Mouse (Mus musculus): ENCODE measurements around the gene Bach1. TPM values are rescaled to one million over a fixed set of nuclear protein-coding genes. Genes with fewer than 3 reads are reported as not detected.
"Not testable (repeated sequence)": the region's sequence is repeated elsewhere in the genome, so short reads cannot be mapped to it uniquely, and the experiment has no call there.

Bach1 gene
- polyA plus RNA-seq, 1 experiment from 2014 or later: 9.6 TPM

GRCm38 (mm10) chr16:87688823-87689222 lies 9.9 kb upstream of the Bach1 start:
- H3K9me3 ChIP-seq (replicated peaks; ENCODE audit: control insufficient read depth, low read length); H3K4me3 ChIP-seq (replicated peaks; ENCODE audit: low read length); H3K4me2 ChIP-seq (ENCODE audit: low read depth, low read length); H3K9ac ChIP-seq (ENCODE audit: low read length); H3K27me3 ChIP-seq (ENCODE audit: control insufficient read depth, insufficient read depth, low read length); ATAC-seq (ENCODE audit: insufficient read depth, low FRiP score); H3K4me1 ChIP-seq (ENCODE audit: control insufficient read depth, insufficient read depth, low read length); H3K36me3 ChIP-seq (ENCODE audit: control insufficient read depth, insufficient read depth, low read length): not testable (repeated sequence)
- H3K27ac ChIP-seq (ENCODE audit: low read length): peak overlapping the region; percentile 17; the same call in 1 of the 2 replicates
- 61% methylated on average over 7 of the region's 7 CpGs for WGBS

DNA sequence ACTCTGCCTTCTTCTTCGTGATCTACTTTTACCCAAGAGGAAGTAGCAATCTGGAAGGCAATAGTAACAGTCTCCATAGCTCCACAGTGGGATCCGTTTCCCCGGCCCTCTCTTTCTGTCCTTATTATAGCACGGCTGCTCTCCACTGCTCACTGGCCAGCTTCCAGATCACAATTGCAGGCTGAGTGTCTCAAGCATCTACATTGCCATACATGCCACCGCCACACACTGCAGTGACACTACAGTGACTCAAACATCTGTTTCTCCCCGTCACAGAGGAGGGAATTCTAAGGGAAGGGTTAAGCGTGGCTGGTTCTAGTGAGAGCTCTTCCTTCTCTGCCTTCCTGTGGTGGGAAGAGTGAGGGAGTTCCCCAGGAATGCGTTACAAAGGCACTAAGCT lies 9.5 kb upstream of the Bach1 start:
- Histone ChIP-seq H3K9ac (ENCODE audit: low read length) (no peak overlapping the region), H3K27ac (ENCODE audit: low read length) (peak overlapping the region; percentile 17; the same call in 1 of the 2 replicates), H3K4me1 (ENCODE audit: control insufficient read depth, insufficient read depth, low read length) (no peaks in the 10 kb centered on the region), H3K4me2 (ENCODE audit: low read depth, low read length) (no peak overlapping the region), H3K27me3 (ENCODE audit: control insufficient read depth, insufficient read depth, low read length) (no peaks in the 10 kb centered on the region), H3K4me3 (replicated peaks; ENCODE audit: low read length) (no peak overlapping the region), H3K9me3 (replicated peaks; ENCODE audit: control insufficient read depth, low read length) (no peaks in the 10 kb centered on the region), H3K36me3 (ENCODE audit: control insufficient read depth, insufficient read depth, low read length) (no peaks in the 10 kb centered on the region)
- ATAC-seq (ENCODE audit: insufficient read depth, low FRiP score): no peak
- 56% methylated on average over 8 of the region's 8 CpGs for WGBS

GRCm38 (mm10) chr16:87690506-87690905 lies 8.2 kb upstream of the Bach1 start:
- WGBS: 85% methylated on average over 4 of the region's 4 CpGs
- Histone ChIP-seq H3K9me3 (replicated peaks; ENCODE audit: control insufficient read depth, low read length) (no peaks in the 10 kb centered on the region), H3K27me3 (ENCODE audit: control insufficient read depth, insufficient read depth, low read length) (no peaks in the 10 kb centered on the region), H3K4me2 (ENCODE audit: low read depth, low read length) (no peak overlapping the region), H3K36me3 (ENCODE audit: control insufficient read depth, insufficient read depth, low read length) (no peaks in the 10 kb centered on the region), H3K27ac (ENCODE audit: low read length) (no peak overlapping the region), H3K4me1 (ENCODE audit: control insufficient read depth, insufficient read depth, low read length) (no peaks in the 10 kb centered on the region), H3K4me3 (replicated peaks; ENCODE audit: low read length) (no peak overlapping the region), H3K9ac (ENCODE audit: low read length) (no peak overlapping the region)
- ATAC-seq (ENCODE audit: insufficient read depth, low FRiP score): no peak

DNA sequence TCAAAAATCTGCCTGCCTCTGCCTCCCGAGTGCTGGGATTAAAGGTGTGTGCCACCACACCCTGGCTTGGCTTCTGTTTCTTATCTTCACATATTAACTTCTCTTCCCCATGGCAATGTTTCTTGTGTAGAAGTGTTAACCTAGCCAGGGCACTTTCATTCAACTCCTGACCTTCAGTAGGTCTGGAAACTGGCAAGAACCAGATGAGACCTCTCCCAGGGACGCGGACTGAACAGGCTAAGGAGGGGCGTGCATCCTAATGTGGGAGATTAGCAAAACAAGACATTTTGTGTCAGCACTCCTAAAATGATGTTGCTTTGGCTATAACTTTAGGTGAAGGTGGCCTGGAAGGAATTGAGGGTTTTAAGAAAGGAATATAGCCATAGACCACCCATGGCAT lies 7.6 kb upstream of the Bach1 start:
- Histone ChIP-seq H3K27ac (ENCODE audit: low read length) (no peak overlapping the region), H3K27me3 (ENCODE audit: control insufficient read depth, insufficient read depth, low read length) (no peaks in the 10 kb centered on the region), H3K9ac (ENCODE audit: low read length) (no peak overlapping the region), H3K36me3 (ENCODE audit: control insufficient read depth, insufficient read depth, low read length) (no peaks in the 10 kb centered on the region), H3K4me3 (replicated peaks; ENCODE audit: low read length) (no peak overlapping the region), H3K4me2 (ENCODE audit: low read depth, low read length) (no peak overlapping the region), H3K4me1 (ENCODE audit: control insufficient read depth, insufficient read depth, low read length) (no peaks in the 10 kb centered on the region), H3K9me3 (replicated peaks; ENCODE audit: control insufficient read depth, low read length) (no peaks in the 10 kb centered on the region)
- WGBS: 88% methylated on average over 4 of the region's 4 CpGs
- ATAC-seq (ENCODE audit: insufficient read depth, low FRiP score): no peak

GRCm38 (mm10) chr16:87692591-87692990 lies 6.2 kb upstream of the Bach1 start:
- no peaks in the 10 kb centered on the region for H3K36me3 ChIP-seq (ENCODE audit: control insufficient read depth, insufficient read depth, low read length)
- no peaks in the 10 kb centered on the region for H3K27me3 ChIP-seq (ENCODE audit: control insufficient read depth, insufficient read depth, low read length)
- no peaks in the 10 kb centered on the region for H3K9me3 ChIP-seq (replicated peaks; ENCODE audit: control insufficient read depth, low read length)
- no peak for ATAC-seq (ENCODE audit: insufficient read depth, low FRiP score)
- WGBS: 97% methylated on average over 2 of the region's 2 CpGs
- no peak overlapping the region for H3K4me2 ChIP-seq (ENCODE audit: low read depth, low read length)
- no peak overlapping the region for H3K9ac ChIP-seq (ENCODE audit: low read length)
- H3K4me3 ChIP-seq (replicated peaks; ENCODE audit: low read length): no peak overlapping the region
- no peak overlapping the region for H3K27ac ChIP-seq (ENCODE audit: low read length)
- no peaks in the 10 kb centered on the region for H3K4me1 ChIP-seq (ENCODE audit: control insufficient read depth, insufficient read depth, low read length)

DNA sequence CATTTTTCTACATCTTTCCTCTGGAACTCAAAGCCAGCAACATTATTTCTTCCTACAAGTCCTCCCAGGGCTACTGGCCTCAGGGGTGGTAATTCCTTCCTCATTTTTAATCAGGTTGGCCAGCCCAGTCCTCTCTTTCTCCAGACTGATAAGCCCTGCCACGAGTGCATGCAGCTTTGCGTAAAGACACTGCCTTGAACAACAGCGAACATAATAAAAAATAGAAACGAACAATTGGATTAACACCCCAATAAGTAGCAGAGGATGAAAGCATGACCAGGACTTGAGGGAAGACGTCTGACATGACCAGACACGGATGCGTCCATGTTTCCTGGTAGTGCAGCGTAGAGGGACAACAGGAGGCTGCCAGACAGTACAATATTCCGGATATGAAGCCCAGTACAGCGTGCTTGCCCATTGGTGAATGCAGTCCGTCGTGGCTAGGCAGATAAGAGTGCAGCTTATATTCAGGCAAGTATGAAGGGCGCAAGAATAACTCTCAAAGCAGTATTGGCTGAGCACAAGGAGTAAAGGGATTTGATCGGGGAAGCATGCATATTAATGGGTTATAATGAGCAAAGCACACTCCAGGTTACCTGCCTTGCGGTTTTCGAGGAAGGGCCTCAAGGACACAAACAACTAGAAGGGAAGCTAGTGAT lies 909 bp upstream of the Bach1 start:
- Histone ChIP-seq H3K9me3 (replicated peaks; ENCODE audit: control insufficient read depth, low read length) (no peaks in the 10 kb centered on the region), H3K27me3 (ENCODE audit: control insufficient read depth, insufficient read depth, low read length) (no peaks in the 10 kb centered on the region), H3K4me3 (replicated peaks; ENCODE audit: low read length) (peak overlapping the region; percentile 87), H3K9ac (ENCODE audit: low read length) (peak overlapping the region; percentile 65), H3K4me2 (ENCODE audit: low read depth, low read length) (peak overlapping the region; percentile 74), H3K27ac (ENCODE audit: low read length) (no peak overlapping the region), H3K4me1 (ENCODE audit: control insufficient read depth, insufficient read depth, low read length) (peaks cover 17% of the 10 kb centered on the region), H3K36me3 (ENCODE audit: control insufficient read depth, insufficient read depth, low read length) (no peaks in the 10 kb centered on the region)
- 39% methylated on average over 16 of the region's 16 CpGs for WGBS
- no peak for ATAC-seq (ENCODE audit: insufficient read depth, low FRiP score)

DNA sequence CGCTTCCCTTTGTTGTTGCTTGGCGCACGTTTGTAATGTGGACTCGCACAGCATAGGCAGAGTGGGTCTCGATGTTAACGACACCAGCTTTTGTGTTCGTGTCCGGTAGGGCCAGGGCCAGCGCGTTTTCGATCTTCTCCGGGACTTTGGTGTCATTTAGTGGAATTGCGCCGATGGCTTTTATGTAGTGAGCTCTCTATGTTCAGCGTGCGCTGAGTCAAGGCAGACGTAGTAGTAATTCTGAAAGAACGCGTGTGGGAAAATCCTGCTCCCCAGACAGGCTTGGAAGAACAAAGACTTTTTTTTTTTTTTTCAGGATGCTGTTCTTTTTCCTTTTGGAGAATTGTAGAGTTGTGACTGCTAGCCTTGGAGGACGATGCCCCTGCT lies 554 bp downstream of the Bach1 start:
- WGBS: 0% methylated on average over 20 of the region's 20 CpGs
- Histone ChIP-seq H3K27me3 (ENCODE audit: control insufficient read depth, insufficient read depth, low read length) (no peaks in the 10 kb centered on the region), H3K4me3 (replicated peaks; ENCODE audit: low read length) (peak overlapping the region; percentile 87), H3K27ac (ENCODE audit: low read length) (peak overlapping the region; percentile 95), H3K9ac (ENCODE audit: low read length) (peak overlapping the region; percentile 96), H3K4me1 (ENCODE audit: control insufficient read depth, insufficient read depth, low read length) (peaks cover 17% of the 10 kb centered on the region), H3K9me3 (replicated peaks; ENCODE audit: control insufficient read depth, low read length) (no peaks in the 10 kb centered on the region), H3K36me3 (ENCODE audit: control insufficient read depth, insufficient read depth, low read length) (no peaks in the 10 kb centered on the region), H3K4me2 (ENCODE audit: low read depth, low read length) (peak overlapping the region; percentile 74)
- no peak for ATAC-seq (ENCODE audit: insufficient read depth, low FRiP score)

GRCm38 (mm10) chr16:87699693-87700394 lies 1.1 kb downstream of the Bach1 start:
- H3K9me3 ChIP-seq (replicated peaks; ENCODE audit: control insufficient read depth, low read length): no peaks in the 10 kb centered on the region
- H3K9ac ChIP-seq (ENCODE audit: low read length): peak overlapping the region; percentile 96
- peak; percentile 39; the same call in 1 of the 2 replicates for ATAC-seq (ENCODE audit: insufficient read depth, low FRiP score)
- H3K4me2 ChIP-seq (ENCODE audit: low read depth, low read length): peak overlapping the region; percentile 74
- peak overlapping the region; percentile 87 for H3K4me3 ChIP-seq (replicated peaks; ENCODE audit: low read length)
- H3K36me3 ChIP-seq (ENCODE audit: control insufficient read depth, insufficient read depth, low read length): no peaks in the 10 kb centered on the region
- peak overlapping the region; percentile 95 for H3K27ac ChIP-seq (ENCODE audit: low read length)
- H3K27me3 ChIP-seq (ENCODE audit: control insufficient read depth, insufficient read depth, low read length): no peaks in the 10 kb centered on the region
- WGBS: under 1% methylated on average over 20 of the region's 20 CpGs
- peaks cover 23% of the 10 kb centered on the region for H3K4me1 ChIP-seq (ENCODE audit: control insufficient read depth, insufficient read depth, low read length)

DNA sequence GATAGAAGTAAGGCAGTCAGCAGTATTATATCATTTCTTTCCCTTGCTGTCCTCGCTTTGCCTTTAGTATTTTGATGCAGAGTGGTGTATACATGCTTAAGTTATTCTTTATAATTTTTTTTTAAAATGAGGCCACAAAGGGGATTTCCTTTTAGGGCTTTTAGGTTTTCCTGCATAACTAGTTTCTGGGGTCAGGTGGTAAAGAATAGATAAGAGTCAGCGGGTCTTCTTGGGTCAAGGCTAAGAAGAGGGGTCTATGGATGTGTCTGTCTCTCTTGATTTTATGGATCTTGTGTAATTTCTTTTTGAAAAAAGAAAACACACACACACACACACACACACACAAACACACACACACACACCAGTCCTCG lies 1.6 kb downstream of the Bach1 start:
- H3K36me3 ChIP-seq (ENCODE audit: control insufficient read depth, insufficient read depth, low read length): no peaks in the 10 kb centered on the region
- H3K27ac ChIP-seq (ENCODE audit: low read length): peak overlapping the region; percentile 95
- H3K4me3 ChIP-seq (replicated peaks; ENCODE audit: low read length): peak overlapping the region; percentile 87
- peaks cover 23% of the 10 kb centered on the region for H3K4me1 ChIP-seq (ENCODE audit: control insufficient read depth, insufficient read depth, low read length)
- H3K9ac ChIP-seq (ENCODE audit: low read length): peak overlapping the region; percentile 96
- H3K9me3 ChIP-seq (replicated peaks; ENCODE audit: control insufficient read depth, low read length): no peaks in the 10 kb centered on the region
- WGBS: 30% methylated on average over 3 of the region's 3 CpGs
- no peaks in the 10 kb centered on the region for H3K27me3 ChIP-seq (ENCODE audit: control insufficient read depth, insufficient read depth, low read length)
- ATAC-seq (ENCODE audit: insufficient read depth, low FRiP score): no peak
- H3K4me2 ChIP-seq (ENCODE audit: low read depth, low read length): peak overlapping the region; percentile 74

All from stomach, embryonic 16.5 days (tissue).